Comparison of ENCODE assay signal across 8 mouse cellular contexts in genomic region chr7:43333203-43333602, GRCm38 (mm10). TPM values are rescaled to one million over a fixed set of nuclear protein-coding genes. Genes with fewer than 3 reads are reported as not detected.
DNase-seq lines count a peak whose midpoint lies in the region; ATAC-seq and TF ChIP-seq lines count a peak whose summit lies in the region.

No protein-coding gene starts in this region.

- H3K4me1 ChIP-seq in kidney, adult 2 months (ENCODE audit: control insufficient read depth, insufficient read depth, low read length) = no peaks in the 10 kb centered on the region
- H3K4me1 ChIP-seq in kidney, embryonic 15.5 days = no peaks in the 10 kb centered on the region

- WGBS in kidney, adult 2 months = 21% methylated on average over 6 of the region's 7 CpGs
- WGBS in kidney, embryonic 15.5 days = 31% methylated on average over 5 of the region's 7 CpGs

- H3K4me3 ChIP-seq in kidney, adult 2 months (ENCODE audit: insufficient read depth, low read depth, low read length) = no peak overlapping the region
- no peak overlapping the region for H3K4me3 ChIP-seq in kidney, embryonic 15.5 days (replicated peaks)

- TF ChIP-seq POLR2A in kidney, adult 2 months (IDR thresholded peaks at IDR 0.05; ENCODE audit: low read depth, low read length) = no peak

- TF ChIP-seq CTCF in kidney, adult 2 months (conservative IDR thresholded peaks at IDR 0.05; ENCODE audit: insufficient read depth, insufficient read length, low read depth, low read length) = peak; percentile 76

- no peaks in the 10 kb centered on the region for H3K36me3 ChIP-seq in kidney, adult 2 months (ENCODE audit: control insufficient read depth, insufficient read depth, low read length)
- H3K36me3 ChIP-seq in kidney, embryonic 15.5 days = no peaks in the 10 kb centered on the region

- H3K27ac ChIP-seq in kidney, adult 2 months (ENCODE audit: insufficient read depth, low read depth, low read length) = no peak overlapping the region
- no peak overlapping the region for H3K27ac ChIP-seq in kidney, embryonic 15.5 days

- peak; percentile 42 for DNase-seq in kidney, adult 2 months
- DNase-seq in WW6 (ENCODE audit: low read depth, low spot score) = peak; percentile 76
- DNase-seq in gastrocnemius, postnatal 25 days = peak; percentile 39
- DNase-seq in lung, postnatal 14 days = peak; percentile 40
- DNase-seq in spleen, postnatal 10 days (ENCODE audit: low spot score in 2 of 2) = no peak
- no peak for DNase-seq in thymus, postnatal 0 days (ENCODE audit: low spot score)
- no peak for DNase-seq in layer of hippocampus, postnatal 14 days (ENCODE audit: low spot score in 2 of 2)

- H3K9me3 ChIP-seq in kidney, embryonic 15.5 days (replicated peaks) = no peaks in the 10 kb centered on the region

- no peaks in the 10 kb centered on the region for H3K27me3 ChIP-seq in kidney, adult 2 months (replicated peaks; ENCODE audit: control insufficient read depth, insufficient read depth, low read length)
- no peaks in the 10 kb centered on the region for H3K27me3 ChIP-seq in kidney, embryonic 15.5 days

- no peak overlapping the region for H3K4me2 ChIP-seq in kidney, embryonic 15.5 days

- no peak overlapping the region for H3K9ac ChIP-seq in kidney, embryonic 15.5 days

- ATAC-seq in kidney, embryonic 15.5 days (replicated peaks; ENCODE audit: low FRiP score) = no peak

RNA-seq across cellular contexts. Expression of gene Siglecf, which starts 17.9 kb away (rescaled TPM):
- 0.04 and 0.13 TPM in 2 replicates for polyA plus RNA-seq in kidney, adult 2 months (2012; rRNA removed)
- 0.10 and 0.18 TPM in 2 replicates for polyA plus RNA-seq in kidney, embryonic 15.5 days (2015; fragmentation: Nextera tagmentation; extraction: Ambion mirVana)
- total RNA-seq in gastrocnemius, postnatal 25 days (2021) = not detected
- 0.69 and 0.74 TPM in 2 replicates for polyA plus RNA-seq in thymus, postnatal 0 days (2015; fragmentation: Nextera tagmentation; extraction: Ambion mirVana)
- under 1 TPM; 0.69 to 0.92 TPM for total RNA-seq in layer of hippocampus, postnatal 14 days (2021)

RNA-seq across cellular contexts. Expression of gene Zfp715, which starts 20.1 kb away (rescaled TPM):
- polyA plus RNA-seq in kidney, adult 2 months (2012; rRNA removed) = 3.7 and 4.6 TPM in 2 replicates
- 13.1 and 14.1 TPM in 2 replicates for polyA plus RNA-seq in kidney, embryonic 15.5 days (2015; fragmentation: Nextera tagmentation; extraction: Ambion mirVana)
- total RNA-seq in gastrocnemius, postnatal 25 days (2021) = 1 to 10 TPM; 9.1 to 9.3 TPM
- 10.0 and 10.2 TPM in 2 replicates for polyA plus RNA-seq in thymus, postnatal 0 days (2015; fragmentation: Nextera tagmentation; extraction: Ambion mirVana)
- total RNA-seq in layer of hippocampus, postnatal 14 days (2021) = 10 to 100 TPM; 20.0 to 22.0 TPM

Comparison
In these comparisons a context has a peak if more than half of its experiments do, and no peak if none do; other contexts are left out.
1. DNase-seq: peak in kidney, adult 2 months (single experiment), WW6 (single experiment), gastrocnemius, postnatal 25 days (single experiment) and lung, postnatal 14 days (single experiment); none in spleen, postnatal 10 days (0 of 2), thymus, postnatal 0 days (single experiment) and layer of hippocampus, postnatal 14 days (0 of 2).